Mouse (Mus musculus): ENCODE measurements around the gene Rad51. TPM values are rescaled to one million over a fixed set of nuclear protein-coding genes. Genes with fewer than 3 reads are reported as not detected.

Rad51 gene
- polyA plus RNA-seq (2015; fragmentation: Nextera tagmentation; extraction: Ambion mirVana), result 34.1 and 34.9 TPM in 2 replicates

DNA sequence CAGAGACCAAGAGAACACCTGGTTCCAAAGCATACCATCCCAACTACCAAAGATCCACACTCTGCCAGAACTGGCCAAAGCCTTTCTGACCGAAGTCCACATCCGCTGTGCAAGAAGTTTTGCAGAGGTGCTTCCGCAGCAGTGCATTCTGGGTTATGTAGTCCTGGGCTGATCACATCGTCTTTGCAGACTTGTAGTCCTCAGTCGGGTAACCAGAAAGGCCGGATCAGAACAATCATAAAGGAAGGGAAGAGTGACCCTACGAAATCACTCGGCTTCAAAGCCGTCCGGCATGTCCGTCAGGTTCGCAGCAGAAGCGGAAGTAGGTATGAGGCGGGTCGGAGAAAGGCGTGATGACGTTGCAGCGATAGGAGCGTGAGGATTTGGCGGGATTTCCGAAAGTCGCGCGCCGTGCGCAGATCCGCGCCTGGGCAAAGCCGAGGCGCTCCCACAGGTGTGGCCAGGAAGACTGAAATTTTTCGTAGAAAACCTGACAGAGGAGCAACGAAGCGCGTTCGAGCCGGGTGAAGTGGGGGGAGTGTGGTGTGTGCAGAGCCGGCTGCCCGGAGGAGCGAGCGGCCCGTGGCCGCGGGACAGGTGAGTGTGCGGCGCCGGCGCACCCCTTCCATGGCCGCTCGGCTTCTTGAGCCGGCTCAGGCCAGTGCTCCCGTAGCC is at the start of gene Rad51:
TSS of gene Rad51 (plus strand) at position 356 of the 675 bp plus-strand sequence.
- Histone ChIP-seq H3K9ac (peak within 1 kb of the TSS; percentile 51), H3K27ac (peak within 1 kb of the TSS; percentile 93), H3K9me3 (no peaks in the 10 kb centered on the region), H3K4me3 (peak within 1 kb of the TSS; percentile 80), H3K4me2 (peak within 1 kb of the TSS; percentile 97), H3K4me1 (peaks cover 16% of the 10 kb centered on the region), H3K27me3 (no peaks in the 10 kb centered on the region), H3K36me3 (peaks cover 12% of the 10 kb centered on the region; the same call in 1 of the 2 replicates)
- ATAC-seq (ENCODE audit: insufficient number of reproducible peaks, low FRiP score, low TSS enrichment, low read depth), result peak; percentile 87
- 1% methylated on average over 51 of the region's 51 CpGs for WGBS

DNA sequence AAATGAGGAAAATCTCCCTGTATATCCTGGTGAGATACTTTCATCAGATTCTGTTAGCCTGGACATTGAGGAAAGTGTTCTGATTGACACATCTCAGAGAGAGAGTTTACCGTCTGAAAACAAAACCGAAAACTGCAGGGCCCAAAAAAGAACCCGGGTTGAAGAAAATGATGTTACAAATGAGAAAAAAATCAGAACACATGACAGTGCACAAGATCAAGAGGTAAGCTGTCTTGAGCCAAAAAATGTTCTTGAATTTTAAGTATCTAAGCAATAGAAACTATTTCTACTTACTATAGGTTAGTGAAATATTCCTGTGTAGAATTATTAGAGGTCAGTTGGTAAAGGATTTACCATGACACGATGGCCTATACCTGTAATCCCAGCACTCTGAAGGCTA is 40.2 kb upstream of the Rad51 start:
- Histone ChIP-seq H3K4me3 (no peak overlapping the region), H3K4me2 (no peak overlapping the region), H3K9me3 (no peaks in the 10 kb centered on the region), H3K36me3 (peaks cover 29% of the 10 kb centered on the region; the same call in 1 of the 2 replicates), H3K27me3 (no peaks in the 10 kb centered on the region), H3K9ac (no peak overlapping the region), H3K4me1 (no peaks in the 10 kb centered on the region), H3K27ac (no peak overlapping the region)
- 89% methylated on average over 4 of the region's 4 CpGs for WGBS
- ATAC-seq (ENCODE audit: insufficient number of reproducible peaks, low FRiP score, low TSS enrichment, low read depth), result no peak

DNA sequence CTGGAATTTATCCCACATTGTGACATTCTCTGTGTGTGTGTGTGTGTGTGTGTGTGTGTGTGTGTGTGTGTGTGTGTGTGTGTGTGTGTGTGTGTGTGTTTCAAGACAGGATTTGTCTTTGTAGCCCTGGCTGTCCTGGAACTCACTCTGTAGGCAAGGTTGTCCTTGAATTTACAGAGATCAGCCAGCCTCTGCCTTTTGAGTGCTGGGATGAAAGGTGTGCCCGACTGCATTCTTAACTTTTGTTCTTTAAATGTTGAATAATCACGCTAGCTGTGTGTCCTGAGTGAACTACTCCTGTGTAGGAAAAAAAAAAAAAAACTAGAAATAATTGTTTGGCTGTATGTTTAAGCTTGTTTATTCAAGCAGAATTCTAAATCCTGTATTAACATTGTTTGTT is 26.4 kb upstream of the Rad51 start:
- WGBS, result 85% methylated on average over 2 of the region's 2 CpGs
- Histone ChIP-seq H3K4me2 (no peak overlapping the region), H3K4me1 (no peaks in the 10 kb centered on the region), H3K4me3 (no peak overlapping the region), H3K36me3 (peaks cover 32% of the 10 kb centered on the region), H3K9ac (no peak overlapping the region), H3K9me3 (no peaks in the 10 kb centered on the region), H3K27me3 (no peaks in the 10 kb centered on the region), H3K27ac (no peak overlapping the region)
- no peak for ATAC-seq (ENCODE audit: insufficient number of reproducible peaks, low FRiP score, low TSS enrichment, low read depth)

DNA sequence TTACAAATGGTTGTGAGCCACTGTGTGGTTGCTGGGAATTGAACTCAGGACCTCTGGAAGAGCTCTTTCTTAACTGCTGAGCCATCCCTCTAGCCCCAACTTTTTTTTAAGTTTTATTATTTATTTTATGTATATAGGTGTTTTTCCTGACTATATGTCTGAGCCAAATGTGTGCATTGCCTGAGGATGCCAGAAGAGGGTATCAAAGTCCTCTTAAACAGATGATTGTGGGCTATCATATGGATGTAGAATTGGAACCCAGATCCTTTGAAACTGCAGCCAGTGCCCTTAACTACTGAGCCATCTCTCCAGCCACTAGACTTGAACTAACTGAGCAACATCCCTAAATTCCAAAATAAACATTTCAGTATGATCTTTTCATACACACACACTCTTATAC is 11.0 kb upstream of the Rad51 start:
- Histone ChIP-seq H3K9me3 (no peaks in the 10 kb centered on the region), H3K4me2 (no peak overlapping the region), H3K27ac (no peak overlapping the region), H3K36me3 (peaks cover 37% of the 10 kb centered on the region), H3K27me3 (no peaks in the 10 kb centered on the region), H3K4me1 (no peaks in the 10 kb centered on the region), H3K4me3 (no peak overlapping the region), H3K9ac (no peak overlapping the region)
- ATAC-seq (ENCODE audit: insufficient number of reproducible peaks, low FRiP score, low TSS enrichment, low read depth), result no peak

DNA sequence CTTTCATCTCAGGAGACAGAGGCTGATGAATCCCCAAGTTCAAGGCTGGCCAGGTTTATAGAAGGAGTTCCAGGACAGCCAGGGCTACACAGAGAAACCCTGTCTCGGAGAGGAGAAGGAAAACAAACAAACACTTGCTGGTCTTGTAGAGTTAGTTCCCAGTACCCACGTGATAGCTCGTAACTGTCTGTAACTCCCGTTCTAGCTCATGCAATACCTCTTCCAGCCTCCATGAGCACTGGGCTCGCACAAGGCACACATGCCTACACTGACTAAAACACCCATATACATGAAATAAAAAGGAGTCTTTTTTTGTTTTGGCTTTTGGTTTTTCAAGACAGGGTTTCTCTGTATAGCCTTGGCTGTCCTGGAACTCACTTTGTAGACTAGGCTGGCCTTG is 6.0 kb upstream of the Rad51 start:
- Histone ChIP-seq H3K4me3 (no peak overlapping the region), H3K27ac (no peak overlapping the region), H3K9ac (no peak overlapping the region), H3K4me2 (no peak overlapping the region), H3K27me3 (no peaks in the 10 kb centered on the region), H3K4me1 (peaks cover 2% of the 10 kb centered on the region; the same call in 1 of the 2 replicates), H3K36me3 (peaks cover 29% of the 10 kb centered on the region), H3K9me3 (no peaks in the 10 kb centered on the region)
- 74% methylated on average over 5 of the region's 5 CpGs for WGBS
- no peak for ATAC-seq (ENCODE audit: insufficient number of reproducible peaks, low FRiP score, low TSS enrichment, low read depth)

DNA sequence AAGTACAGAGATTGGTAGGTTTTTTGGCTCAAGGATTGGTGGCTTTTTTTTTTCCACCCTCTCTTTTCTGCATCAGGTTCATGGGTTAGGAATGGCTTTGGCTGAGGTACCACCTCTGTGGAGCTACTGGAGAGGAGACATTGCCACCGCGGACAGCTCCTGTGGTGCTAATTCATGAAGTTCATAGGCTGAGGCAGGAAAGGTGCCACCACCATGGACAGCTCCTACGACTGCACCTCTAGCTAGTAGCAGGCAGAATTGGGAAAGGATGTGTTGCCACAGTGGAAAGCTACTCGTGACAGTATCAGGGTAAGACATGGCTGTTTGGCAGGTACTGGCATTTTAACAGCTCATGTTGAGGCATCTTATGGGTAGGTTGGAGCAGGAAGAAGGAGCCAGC is 4.0 kb upstream of the Rad51 start:
- Histone ChIP-seq H3K36me3 (peaks cover 16% of the 10 kb centered on the region), H3K4me2 (no peak overlapping the region), H3K27me3 (no peaks in the 10 kb centered on the region), H3K9ac (no peak overlapping the region), H3K4me1 (peaks cover 13% of the 10 kb centered on the region), H3K4me3 (no peak overlapping the region), H3K9me3 (no peaks in the 10 kb centered on the region), H3K27ac (no peak overlapping the region)
- WGBS, result 59% methylated on average over 4 of the region's 4 CpGs
- no peak for ATAC-seq (ENCODE audit: insufficient number of reproducible peaks, low FRiP score, low TSS enrichment, low read depth)

DNA sequence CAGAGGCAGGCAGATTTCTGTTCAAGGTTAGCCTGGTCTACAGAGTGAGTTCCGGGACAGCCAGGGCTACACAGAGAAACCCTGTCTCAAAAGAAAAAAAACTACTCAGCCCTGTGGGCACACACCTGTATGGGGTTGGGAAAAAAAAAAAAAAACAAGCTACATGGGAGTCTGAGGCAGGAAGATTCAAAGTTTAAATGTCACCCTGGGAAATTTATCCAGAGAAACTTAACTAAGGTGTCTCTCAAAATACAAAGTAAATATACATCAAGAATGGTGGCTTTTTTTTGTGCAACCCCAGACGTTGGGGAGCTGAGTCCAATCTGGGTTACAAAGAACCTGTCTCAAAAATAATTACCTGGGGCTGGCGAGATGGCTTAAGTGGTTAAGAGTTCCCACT is 1.5 kb upstream of the Rad51 start:
- no peak overlapping the region for H3K4me2 ChIP-seq
- WGBS, result 92% methylated on average over 3 of the region's 3 CpGs
- H3K27ac ChIP-seq, result no peak overlapping the region
- peaks cover 9% of the 10 kb centered on the region; the same call in 1 of the 2 replicates for H3K36me3 ChIP-seq
- no peaks in the 10 kb centered on the region for H3K27me3 ChIP-seq
- H3K4me3 ChIP-seq, result no peak overlapping the region
- peaks cover 16% of the 10 kb centered on the region for H3K4me1 ChIP-seq
- ATAC-seq (ENCODE audit: insufficient number of reproducible peaks, low FRiP score, low TSS enrichment, low read depth), result no peak
- no peak overlapping the region for H3K9ac ChIP-seq
- H3K9me3 ChIP-seq, result no peaks in the 10 kb centered on the region

DNA sequence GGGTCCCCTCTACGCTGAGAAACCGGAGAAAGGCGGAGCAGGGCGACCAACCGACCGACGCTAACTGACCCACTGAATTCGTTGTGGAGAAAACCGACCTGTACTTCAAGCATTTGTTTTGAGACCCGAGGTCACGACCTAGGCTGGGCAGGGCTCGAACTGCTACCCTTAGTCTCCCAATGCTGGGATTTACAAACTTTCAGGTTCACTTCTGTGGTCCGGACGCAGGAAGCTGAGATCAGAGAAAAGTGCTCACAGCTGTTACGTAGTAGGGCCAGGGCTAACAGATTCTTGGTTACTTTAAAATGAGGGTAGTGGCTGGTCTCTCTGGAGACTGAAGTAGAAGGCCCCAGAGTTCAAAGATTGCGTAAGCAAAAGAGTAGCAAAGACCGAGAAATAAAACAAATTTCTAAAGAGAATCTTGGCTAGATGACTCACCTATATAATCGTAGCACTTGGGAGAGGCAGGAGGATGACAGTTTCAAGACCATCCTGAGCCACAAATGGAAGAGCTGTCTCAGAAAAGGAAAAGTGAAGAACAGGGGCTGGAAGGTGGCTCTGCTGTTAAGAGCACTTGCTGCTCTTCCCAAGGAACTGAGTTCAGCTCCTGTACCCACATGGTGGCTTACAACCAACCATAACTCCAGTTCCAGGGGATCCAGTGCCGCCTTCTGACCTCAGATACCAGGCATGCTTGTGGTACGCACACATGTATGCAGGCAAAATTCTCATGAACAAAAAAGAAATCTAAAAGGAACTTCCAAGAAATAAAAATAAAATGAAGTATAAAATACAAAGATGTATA is 730 bp downstream of the Rad51 start:
- Histone ChIP-seq H3K27me3 (no peaks in the 10 kb centered on the region), H3K4me3 (peak overlapping the region; percentile 80), H3K36me3 (peaks cover 10% of the 10 kb centered on the region; the same call in 1 of the 2 replicates), H3K27ac (no peak overlapping the region), H3K4me2 (peak overlapping the region; percentile 97), H3K4me1 (peaks cover 16% of the 10 kb centered on the region), H3K9ac (peak overlapping the region; percentile 51), H3K9me3 (no peaks in the 10 kb centered on the region)
- no peak for ATAC-seq (ENCODE audit: insufficient number of reproducible peaks, low FRiP score, low TSS enrichment, low read depth)
- WGBS, result 10% methylated on average over 20 of the region's 20 CpGs

DNA sequence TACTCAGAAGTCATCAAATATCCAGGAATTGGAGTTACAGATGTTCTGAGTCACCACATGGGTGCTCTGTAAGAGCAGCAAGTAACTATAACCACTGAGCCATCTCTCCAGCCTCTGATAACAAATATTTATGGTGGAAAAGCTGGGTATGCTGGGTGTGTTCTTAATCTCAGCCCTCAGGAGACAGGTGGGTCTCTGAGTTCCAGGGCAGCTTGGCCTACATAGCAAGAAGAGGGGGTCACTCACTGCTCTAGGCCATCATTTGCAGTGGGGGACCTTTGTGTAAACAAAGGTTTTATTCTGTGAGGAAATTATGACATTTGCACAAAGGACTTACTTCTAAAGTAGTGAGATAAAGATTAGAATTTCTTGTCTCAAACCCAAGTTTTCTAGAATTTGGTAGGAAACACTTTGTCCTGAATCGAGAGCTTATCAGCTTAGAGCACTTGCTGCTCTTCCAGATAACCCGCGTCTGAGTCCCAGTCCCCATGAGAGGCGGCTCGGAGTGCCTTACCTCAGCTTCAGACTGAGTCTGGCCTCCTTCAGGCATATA is 23.8 kb downstream of the Rad51 start:
- Histone ChIP-seq H3K9me3 (no peaks in the 10 kb centered on the region), H3K27me3 (no peaks in the 10 kb centered on the region), H3K9ac (no peak overlapping the region), H3K4me3 (no peak overlapping the region), H3K36me3 (peaks cover 77% of the 10 kb centered on the region), H3K27ac (no peak overlapping the region), H3K4me1 (no peaks in the 10 kb centered on the region), H3K4me2 (no peak overlapping the region)
- ATAC-seq (ENCODE audit: insufficient number of reproducible peaks, low FRiP score, low TSS enrichment, low read depth), result no peak
- WGBS, result 92% methylated on average over 5 of the region's 5 CpGs

DNA sequence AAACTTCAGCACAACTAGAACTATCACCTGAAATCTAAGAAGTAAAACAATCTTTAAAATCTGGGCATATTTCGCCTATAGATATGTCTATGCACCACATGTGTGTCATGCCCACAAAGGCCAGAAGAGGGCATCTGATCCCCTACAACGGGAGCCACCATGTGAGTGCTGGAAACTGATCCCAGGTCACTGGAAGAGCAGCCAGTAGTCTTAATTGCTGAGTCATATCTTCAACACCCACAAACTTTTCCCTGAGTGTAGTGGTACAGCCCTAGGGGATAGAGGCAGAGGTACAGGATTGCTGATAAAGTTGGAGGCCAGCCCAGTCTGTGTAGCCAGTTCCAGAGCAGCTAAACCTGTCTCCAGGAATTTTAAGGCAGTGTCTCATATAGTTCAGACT is 32.6 kb downstream of the Rad51 start:
- H3K9ac ChIP-seq, result no peak overlapping the region
- H3K36me3 ChIP-seq, result peaks cover 84% of the 10 kb centered on the region
- ATAC-seq (ENCODE audit: insufficient number of reproducible peaks, low FRiP score, low TSS enrichment, low read depth), result no peak
- 83% methylated on average over 2 of the region's 2 CpGs for WGBS
- H3K4me2 ChIP-seq, result no peak overlapping the region
- H3K4me1 ChIP-seq, result no peaks in the 10 kb centered on the region
- H3K27me3 ChIP-seq, result no peaks in the 10 kb centered on the region
- H3K9me3 ChIP-seq, result no peaks in the 10 kb centered on the region
- H3K27ac ChIP-seq, result no peak overlapping the region
- H3K4me3 ChIP-seq, result no peak overlapping the region

DNA sequence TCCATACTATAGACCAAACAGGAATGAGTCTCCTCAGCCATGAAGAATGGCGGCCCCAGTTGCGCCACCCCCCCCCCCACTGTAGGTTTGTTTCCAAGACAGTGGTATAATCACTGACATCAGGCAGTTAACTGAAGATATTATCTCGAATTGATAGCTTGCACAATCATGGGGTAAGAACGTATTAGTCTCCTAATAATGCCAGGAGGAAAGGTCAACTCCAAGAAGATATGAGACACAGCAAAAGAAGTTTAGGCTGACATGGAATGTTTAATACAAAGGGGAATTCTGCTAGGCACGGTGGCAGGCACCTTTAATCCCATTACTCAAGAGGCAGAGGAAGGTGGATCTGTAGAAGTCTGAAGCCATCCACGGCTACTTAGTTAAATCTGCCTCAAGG is 33.8 kb downstream of the Rad51 start:
- peaks cover 85% of the 10 kb centered on the region for H3K36me3 ChIP-seq
- no peak overlapping the region for H3K27ac ChIP-seq
- no peak for ATAC-seq (ENCODE audit: insufficient number of reproducible peaks, low FRiP score, low TSS enrichment, low read depth)
- H3K4me2 ChIP-seq, result no peak overlapping the region
- H3K4me1 ChIP-seq, result no peaks in the 10 kb centered on the region
- no peak overlapping the region for H3K4me3 ChIP-seq
- H3K9me3 ChIP-seq, result no peaks in the 10 kb centered on the region
- H3K9ac ChIP-seq, result no peak overlapping the region
- no peaks in the 10 kb centered on the region for H3K27me3 ChIP-seq
- WGBS, result 85% methylated on average over 6 of the region's 6 CpGs

DNA sequence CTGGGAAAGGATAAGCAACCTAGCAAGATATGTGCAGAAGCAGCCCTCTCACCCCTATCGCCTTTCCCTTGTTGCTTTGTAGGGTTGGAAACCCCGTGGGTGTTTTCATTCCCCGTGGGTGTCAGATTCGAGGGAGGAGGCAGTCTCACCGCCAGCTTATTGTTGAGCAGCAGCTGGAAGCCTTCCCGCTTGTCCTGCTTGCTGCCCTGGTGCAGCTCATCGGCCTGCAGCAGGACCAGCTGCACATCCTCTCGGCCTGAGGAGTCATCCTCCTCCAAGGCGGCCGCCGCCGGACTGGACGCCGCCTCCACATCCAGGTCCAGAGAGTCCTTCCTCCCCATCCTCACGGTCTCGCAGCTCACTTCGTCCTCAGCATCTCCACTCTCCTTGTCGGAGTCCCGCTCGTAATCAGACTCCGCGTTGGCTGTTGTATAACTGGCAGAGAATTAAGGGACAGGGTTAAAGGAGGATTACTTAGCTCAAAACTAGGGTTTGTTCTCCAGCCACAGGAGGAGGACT is 34.6 kb downstream of the Rad51 start:
- H3K9me3 ChIP-seq, result no peaks in the 10 kb centered on the region
- 90% methylated on average over 22 of the region's 22 CpGs for WGBS
- H3K4me3 ChIP-seq, result no peak overlapping the region
- no peak overlapping the region for H3K27ac ChIP-seq
- no peaks in the 10 kb centered on the region for H3K4me1 ChIP-seq
- peaks cover 85% of the 10 kb centered on the region for H3K36me3 ChIP-seq
- no peak for ATAC-seq (ENCODE audit: insufficient number of reproducible peaks, low FRiP score, low TSS enrichment, low read depth)
- H3K4me2 ChIP-seq, result no peak overlapping the region
- no peaks in the 10 kb centered on the region for H3K27me3 ChIP-seq
- no peak overlapping the region for H3K9ac ChIP-seq

Measured in limb, embryonic 15.5 days (tissue).